Mouse (Mus musculus): ENCODE measurements around the gene Elf4.

- TF ChIP-seq EP300 (IDR thresholded peaks at IDR 0.05; ENCODE audit: low read depth): no peak
- TF ChIP-seq CTCF (IDR thresholded peaks at IDR 0.05; ENCODE audit: low read depth): no peak
These were observed 6.0 kb downstream of the Elf4 start for GRCm38 (mm10) chrX:48456956-48457355.
